Mouse (Mus musculus) neutrophil, adult 83 days (primary cell): ENCODE results near the gene Olfr657. TPM values are rescaled to one million over a fixed set of nuclear protein-coding genes. Genes with fewer than 3 reads are reported as not detected.

Source experiments
- total RNA-seq, 2 experiments: library from RNA; stranded (reverse); gene quantifications; one replicate each; pipeline ENCODE4 v1.2.4; 2023

Olfr657 gene
- not detected for total RNA-seq

DNA sequence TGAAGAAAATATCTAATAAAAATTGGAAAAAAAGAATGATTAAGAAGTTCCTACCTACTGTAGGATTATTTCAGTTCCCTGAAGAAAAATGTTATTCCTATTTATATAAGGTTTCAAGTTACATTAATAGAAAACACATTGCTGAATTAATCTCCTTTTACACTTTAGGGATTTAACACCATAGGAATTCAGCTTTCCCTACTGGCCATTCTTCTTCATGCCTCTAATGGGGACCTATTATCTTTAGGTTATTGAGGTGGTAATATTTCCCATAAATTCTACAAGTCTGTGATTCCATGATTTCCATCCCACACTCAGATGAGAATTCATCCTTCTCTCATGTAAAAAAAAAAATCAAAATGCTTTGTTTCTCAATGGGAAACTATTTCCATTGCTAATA is at the start of gene Olfr657:
TSS of gene Olfr657 (plus strand) at position 301 of the 400 bp plus-strand sequence.

GRCm38 (mm10) chr7:104577014-104577413 is 47.6 kb upstream of the Olfr657 start, which contains the start of gene Olfr653:
Gene Olfr653 (plus strand): TSS chr7:104577314.

GRCm38 (mm10) chr7:104586725-104587124 is 37.9 kb upstream of the Olfr657 start, which contains the start of gene Olfr654:
Gene Olfr654 (plus strand): TSS chr7:104587025.

DNA sequence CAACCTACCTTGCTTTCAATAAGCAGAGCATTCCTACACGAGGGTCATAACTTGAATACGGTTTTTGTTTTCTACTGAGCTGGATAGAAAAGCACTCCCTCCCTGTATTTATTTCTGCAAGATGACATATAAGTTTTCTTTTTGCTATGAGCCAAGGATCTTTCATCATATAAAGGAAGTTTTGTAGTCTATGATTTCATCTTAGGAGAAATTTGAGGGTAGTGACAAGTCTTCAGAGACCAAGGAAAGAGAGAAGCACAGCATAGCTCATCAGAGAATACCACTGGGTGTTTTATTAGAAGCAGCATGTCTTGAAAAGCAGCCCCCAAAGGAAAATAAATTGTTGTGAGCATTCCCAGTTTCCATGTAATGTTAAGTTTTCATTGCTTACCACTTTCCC is 22.9 kb upstream of the Olfr657 start, which contains the start of gene Olfr655:
TSS of gene Olfr655 (minus strand) at position 101 of the 400 bp plus-strand sequence.

GRCm38 (mm10) chr7:104613655-104614054 is 10.9 kb upstream of the Olfr657 start, which contains the start of gene Olfr656:
Gene Olfr656 (plus strand): TSS chr7:104613955.

GRCm38 (mm10) chr7:104646841-104647482 is 22.4 kb downstream of the Olfr657 start, which contains the start of gene Olfr658:
Gene Olfr658 (minus strand): TSS chr7:104647305.

GRCm38 (mm10) chr7:104666453-104666852 is 41.9 kb downstream of the Olfr657 start, which contains the start of gene Olfr659:
Gene Olfr659 (plus strand): TSS chr7:104666753.

GRCm38 (mm10) chr7:104686201-104686600 is 61.6 kb downstream of the Olfr657 start, which contains the start of gene Olfr661:
Gene Olfr661 (plus strand): TSS chr7:104686501.

Other genes with a start within 250 kb of the Olfr657 start
- gene Trim30c, start 224.0 kb upstream of the Olfr657 start, total RNA-seq, result under 1 TPM; 0.33 to 0.86 TPM
- 10 to 100 TPM; 40.5 to 56.3 TPM for gene Trim30a, start 159.6 kb upstream of the Olfr657 start, total RNA-seq
- 10 to 100 TPM in 1 of 2 experiments, 1 to 10 TPM in 1; 8.4 to 13.4 TPM for gene Trim30d, start 116.9 kb upstream of the Olfr657 start, total RNA-seq
- not detected for gene Olfr651, start 74.7 kb upstream of the Olfr657 start, total RNA-seq
- not detected for gene Olfr652, start 63.9 kb upstream of the Olfr657 start, total RNA-seq
- gene Olfr653, start 47.5 kb upstream of the Olfr657 start, total RNA-seq, result not detected
- not detected for gene Olfr654, start 37.8 kb upstream of the Olfr657 start, total RNA-seq
- gene Olfr655, start 23.0 kb upstream of the Olfr657 start, total RNA-seq, result not detected
- gene Olfr656, start 10.8 kb upstream of the Olfr657 start, total RNA-seq, result not detected
- gene Olfr658, start 22.5 kb downstream of the Olfr657 start, total RNA-seq, result not detected
- gene Olfr659, start 42.0 kb downstream of the Olfr657 start, total RNA-seq, result not detected
- not detected for gene Olfr661, start 61.7 kb downstream of the Olfr657 start, total RNA-seq
- not detected for gene Usp17le, start 152.7 kb downstream of the Olfr657 start, total RNA-seq
- gene Usp17lb, start 217.8 kb downstream of the Olfr657 start, total RNA-seq, result not detected
- gene Usp17la, start 232.2 kb downstream of the Olfr657 start, total RNA-seq, result under 1 TPM in 1 of 2 experiments, not detected in 1; 0.13 TPM